Comparison of ENCODE assay signal across 14 mouse cellular contexts in genomic region chr11:48978240-48978939, GRCm38 (mm10). TPM values are rescaled to one million over a fixed set of nuclear protein-coding genes. Genes with fewer than 3 reads are reported as not detected.
"Had no signal": no experiment of that assay in that cellular context is flagged by ENCODE, and none has a peak within 500 bp of the region (broad histone marks: within the 10 kb centered on the region; RNA-seq: fewer than 3 reads in every experiment).

Olfr56 (plus strand) TSS chr11:48978889.

RNA-seq across cellular contexts. Expression of gene Olfr56, which starts in this region (rescaled TPM):
- total RNA-seq: layer of hippocampus, adult 18-20 months; layer of hippocampus, postnatal 14 days; left cerebral cortex, adult 8-10 months; left cerebral cortex, postnatal 14 days; left cerebral cortex, postnatal 4 days; midbrain, postnatal 0 days had no signal
- polyA plus RNA-seq: kidney, embryonic 16.5 days; limb, embryonic 15.5 days; midbrain, embryonic 11.5 days; midbrain, embryonic 14.5 days; midbrain, postnatal 0 days; neural tube, embryonic 12.5 days; neural tube, embryonic 15.5 days; stomach, embryonic 16.5 days; testis, adult 2 months had no signal
